Mouse (Mus musculus) forebrain, embryonic 10.5 days (tissue): Measurements from ENCODE around the gene H2al1f. TPM values are rescaled to one million over a fixed set of nuclear protein-coding genes. Genes with fewer than 3 reads are reported as not detected.
"Not testable (repeated sequence)": the region's sequence is repeated elsewhere in the genome, so short reads cannot be mapped to it uniquely, and the experiment has no call there.

Experiments
- DNase-seq: peaks from one replicate; pipeline ENCODE4 v3.0.0-alpha.2; 2017; ENCODE audit warnings: low spot score; ENCODE audit errors: extremely low spot score
- H3K27ac ChIP-seq: fragments of 300-500 bp; sonication (generic); 2 replicates; pipeline ENCODE4 v1.5.1; 2016; ENCODE audit warnings: mild to moderate bottlenecking
- H3K27me3 ChIP-seq: fragments of 300-500 bp; sonication (generic); 2 replicates; pipeline ENCODE4 v1.6.1; 2016; ENCODE audit warnings: mild to moderate bottlenecking; ENCODE audit not compliant: poor library complexity, severe bottlenecking
- H3K36me3 ChIP-seq: fragments of 300-500 bp; sonication (generic); replicated peaks from 2 replicates; pipeline ENCODE4 v1.6.1; 2016; ENCODE audit warnings: mild to moderate bottlenecking, moderate library complexity
- H3K4me1 ChIP-seq: fragments of 300-500 bp; sonication (generic); 2 replicates; pipeline ENCODE4 v1.6.1; 2016
- H3K4me3 ChIP-seq: fragments of 300-500 bp; sonication (generic); 2 replicates; pipeline ENCODE4 v1.5.1; 2016; ENCODE audit warnings: mild to moderate bottlenecking, moderate library complexity
- H3K9me3 ChIP-seq: fragments of 300-500 bp; sonication (generic); 2 replicates; pipeline ENCODE4 v1.6.1; 2016; ENCODE audit warnings: mild to moderate bottlenecking, moderate library complexity
- WGBS: fragments of 180-500 bp; shearing (Covaris S2); methylation state at CpG from one replicate; pipeline ENCODE4 v1.1.7; 2016; 5-methylcytosine and 5-hydroxymethylcytosine counted together
- polyA plus RNA-seq: library from polyadenylated mRNA; unstranded; fragments of >200 nt; fragmentation: Nextera tagmentation; extraction: Ambion mirVana; gene quantifications from 2 replicates; pipeline ENCODE4 v1.2.1, GENCODE M21; 2016

Gene H2al1f
- not detected in 2 replicates for polyA plus RNA-seq

DNA sequence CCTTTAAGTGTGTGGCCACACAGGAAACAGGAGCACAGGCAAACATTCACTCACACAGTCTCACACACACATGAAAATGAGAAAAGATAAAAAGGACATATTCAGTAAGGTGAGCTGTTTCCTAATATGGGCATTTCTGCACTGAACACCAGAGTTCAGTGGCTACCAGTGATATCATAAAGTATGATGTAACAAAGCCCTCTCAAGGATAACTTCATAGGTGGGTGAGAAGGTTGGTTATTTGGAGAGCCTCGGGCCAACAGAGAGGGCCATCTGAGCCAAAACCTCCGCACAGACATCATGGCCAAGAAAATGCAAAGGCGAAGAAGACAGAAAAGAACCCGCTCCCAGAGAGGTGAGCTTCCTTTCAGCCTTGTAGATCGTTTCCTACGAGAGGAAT, at the start of gene H2al1f:
Gene H2al1f (plus strand): TSS at position 301 of the 400 bp plus-strand sequence.
- H3K4me1 ChIP-seq, DNase-seq, H3K4me3 ChIP-seq, H3K9me3 ChIP-seq, H3K27me3 ChIP-seq, H3K27ac ChIP-seq, H3K36me3 ChIP-seq: not testable (repeated sequence)
- WGBS = no CpG with 5 or more reads among the region's 6 CpGs

- Histone ChIP-seq H3K4me1 (no peaks in the 10 kb centered on the region), H3K27me3 (peaks cover 84% of the 10 kb centered on the region), H3K27ac (no peak overlapping the region), H3K9me3 (no peaks in the 10 kb centered on the region), H3K4me3 (no peak overlapping the region), H3K36me3 (no peaks in the 10 kb centered on the region)
- WGBS = 72% methylated on average over 7 of the region's 7 CpGs
- no peak for DNase-seq
Observed at GRCm38 (mm10) chrX:11267791-11268190, 47.2 kb upstream of the H2al1f start.

- H3K27me3 ChIP-seq = peaks cover 89% of the 10 kb centered on the region
- no peak overlapping the region for H3K27ac ChIP-seq
- no peak overlapping the region for H3K4me3 ChIP-seq
- no peaks in the 10 kb centered on the region for H3K9me3 ChIP-seq
- DNase-seq = no peak
- no peaks in the 10 kb centered on the region for H3K36me3 ChIP-seq
- no peaks in the 10 kb centered on the region for H3K4me1 ChIP-seq
- 84% methylated on average over 3 of the region's 3 CpGs for WGBS
Observed at GRCm38 (mm10) chrX:11269074-11269473, 45.9 kb upstream of the H2al1f start.

GRCm38 (mm10) chrX:11273190-11273589, 41.8 kb upstream of the H2al1f start:
- DNase-seq = no peak
- H3K27ac ChIP-seq = no peak overlapping the region
- no peaks in the 10 kb centered on the region for H3K9me3 ChIP-seq
- H3K27me3 ChIP-seq = peaks cover 76% of the 10 kb centered on the region
- WGBS = 83% methylated on average over 3 of the region's 3 CpGs
- no peaks in the 10 kb centered on the region for H3K36me3 ChIP-seq
- no peaks in the 10 kb centered on the region for H3K4me1 ChIP-seq
- H3K4me3 ChIP-seq = no peak overlapping the region

GRCm38 (mm10) chrX:11277083-11277482, 37.9 kb upstream of the H2al1f start:
- Histone ChIP-seq H3K36me3 (no peaks in the 10 kb centered on the region), H3K9me3 (no peaks in the 10 kb centered on the region), H3K4me3 (no peak overlapping the region), H3K4me1 (no peaks in the 10 kb centered on the region), H3K27me3 (peaks cover 71% of the 10 kb centered on the region), H3K27ac (no peak overlapping the region)
- no peak for DNase-seq
- WGBS = 82% methylated on average over 6 of the region's 6 CpGs

DNA sequence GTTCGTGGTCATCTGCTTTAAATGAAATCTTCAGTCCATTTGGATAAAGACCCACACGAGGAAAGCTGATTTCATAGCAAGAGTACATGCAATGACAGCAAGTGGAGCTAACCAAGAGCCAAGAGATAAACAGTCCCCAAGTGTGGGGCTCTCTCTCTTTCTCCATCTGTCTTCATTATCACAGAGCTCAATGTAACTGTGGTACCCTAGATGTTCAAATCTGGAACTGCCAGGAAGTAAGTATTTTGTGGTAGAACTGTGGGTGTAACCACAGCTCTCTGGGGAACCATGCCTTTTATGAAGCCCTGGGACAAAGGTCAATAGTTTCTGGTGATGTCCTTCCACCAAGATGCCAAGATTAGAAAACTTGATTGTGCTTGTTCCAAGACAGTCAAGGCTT, 34.2 kb upstream of the H2al1f start:
- Histone ChIP-seq H3K4me1 (no peaks in the 10 kb centered on the region), H3K9me3 (peaks cover 3% of the 10 kb centered on the region; the same call in 1 of the 2 replicates), H3K36me3 (no peaks in the 10 kb centered on the region), H3K27me3 (peaks cover 54% of the 10 kb centered on the region), H3K4me3 (no peak overlapping the region), H3K27ac (no peak overlapping the region)
- DNase-seq = no peak
- 80% methylated on average over 2 of the region's 2 CpGs for WGBS

- 89% methylated on average over 14 of the region's 14 CpGs for WGBS
- H3K36me3 ChIP-seq = no peaks in the 10 kb centered on the region
- no peak overlapping the region for H3K27ac ChIP-seq
- no peaks in the 10 kb centered on the region for H3K4me1 ChIP-seq
- H3K9me3 ChIP-seq = peaks cover 3% of the 10 kb centered on the region; the same call in 1 of the 2 replicates
- peaks cover 70% of the 10 kb centered on the region for H3K27me3 ChIP-seq
- no peak overlapping the region for H3K4me3 ChIP-seq
- DNase-seq = no peak
Observed at GRCm38 (mm10) chrX:11288306-11288882, 26.6 kb upstream of the H2al1f start.

GRCm38 (mm10) chrX:11289244-11289643, 25.7 kb upstream of the H2al1f start:
- no peaks in the 10 kb centered on the region for H3K36me3 ChIP-seq
- no peaks in the 10 kb centered on the region for H3K9me3 ChIP-seq
- 44% methylated on average over 4 of the region's 4 CpGs for WGBS
- no peaks in the 10 kb centered on the region for H3K4me1 ChIP-seq
- H3K27me3 ChIP-seq = peaks cover 76% of the 10 kb centered on the region
- no peak overlapping the region for H3K4me3 ChIP-seq
- H3K27ac ChIP-seq = no peak overlapping the region
- DNase-seq = no peak

DNA sequence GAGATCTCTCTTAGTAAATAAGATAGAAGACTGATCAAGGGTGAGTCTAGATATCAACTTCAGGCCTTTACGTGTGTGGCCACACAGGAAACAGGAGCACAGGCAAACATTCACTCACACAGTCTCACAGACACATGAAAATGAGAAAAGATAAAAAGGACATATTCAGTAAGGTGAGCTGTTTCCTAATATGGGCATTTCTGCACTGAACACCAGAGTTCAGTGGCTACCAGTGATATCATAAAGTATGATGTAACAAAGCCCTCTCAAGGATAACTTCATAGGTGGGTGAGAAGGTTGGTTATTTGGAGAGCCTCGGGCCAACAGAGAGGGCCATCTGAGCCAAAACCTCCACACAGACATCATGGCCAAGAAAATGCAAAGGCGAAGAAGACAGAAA, 16.0 kb upstream of the H2al1f start, which contains the start of gene H2al1a:
Gene H2al1a (plus strand): TSS at position 301 of the 400 bp plus-strand sequence.
- DNase-seq, H3K4me3 ChIP-seq: not testable (repeated sequence)
- no CpG with 5 or more reads among the region's 3 CpGs for WGBS

GRCm38 (mm10) chrX:11302132-11302531, 12.8 kb upstream of the H2al1f start, which contains the start of gene H2al1b:
H2al1b (plus strand) TSS chrX:11302432.
- H3K9me3 ChIP-seq, DNase-seq, H3K27me3 ChIP-seq, H3K27ac ChIP-seq, H3K4me1 ChIP-seq, H3K4me3 ChIP-seq, H3K36me3 ChIP-seq: not testable (repeated sequence)
- WGBS = 93% methylated on average over 1 of the region's 3 CpGs

More for the DNA sequence above, 16.0 kb upstream of the H2al1f start, which contains the start of gene H2al1a:
- not testable (repeated sequence) for H3K4me1 ChIP-seq, H3K9me3 ChIP-seq, H3K36me3 ChIP-seq, H3K27ac ChIP-seq
- peaks cover 32% of the 10 kb centered on the region for H3K27me3 ChIP-seq

DNA sequence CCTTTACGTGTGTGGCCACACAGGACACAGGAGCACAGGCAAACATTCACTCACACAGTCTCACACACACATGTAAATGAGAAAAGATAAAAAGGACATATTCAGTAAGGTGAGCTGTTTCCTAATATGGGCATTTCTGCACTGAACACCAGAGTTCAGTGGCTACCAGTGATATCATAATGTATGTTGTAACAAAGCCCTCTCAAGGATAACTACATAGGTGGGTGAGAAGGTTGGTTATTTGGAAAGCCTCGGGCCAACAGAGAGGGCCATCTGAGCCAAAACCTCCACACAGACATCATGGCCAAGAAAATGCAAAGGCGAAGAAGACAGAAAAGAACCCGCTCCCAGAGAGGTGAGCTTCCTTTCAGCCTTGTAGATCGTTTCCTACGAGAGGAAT, 9.6 kb upstream of the H2al1f start, which contains the start of gene H2al1c:
Gene H2al1c (plus strand): TSS at position 301 of the 400 bp plus-strand sequence.
- not testable (repeated sequence) for H3K4me1 ChIP-seq, H3K36me3 ChIP-seq, DNase-seq, H3K27me3 ChIP-seq, H3K9me3 ChIP-seq, H3K27ac ChIP-seq, H3K4me3 ChIP-seq
- 88% methylated on average over 1 of the region's 6 CpGs for WGBS

DNA sequence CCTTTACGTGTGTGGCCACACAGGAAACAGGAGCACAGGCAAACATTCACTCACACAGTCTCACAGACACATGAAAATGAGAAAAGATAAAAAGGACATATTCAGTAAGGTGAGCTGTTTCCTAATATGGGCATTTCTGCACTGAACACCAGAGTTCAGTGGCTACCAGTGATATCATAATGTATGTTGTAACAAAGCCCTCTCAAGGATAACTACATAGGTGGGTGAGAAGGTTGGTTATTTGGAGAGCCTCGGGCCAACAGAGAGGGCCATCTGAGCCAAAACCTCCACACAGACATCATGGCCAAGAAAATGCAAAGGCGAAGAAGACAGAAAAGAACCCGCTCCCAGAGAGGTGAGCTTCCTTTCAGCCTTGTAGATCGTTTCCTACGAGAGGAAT, 6.4 kb upstream of the H2al1f start, which contains the start of gene H2al1d:
Gene H2al1d (plus strand): TSS at position 301 of the 400 bp plus-strand sequence.
- not testable (repeated sequence) for H3K36me3 ChIP-seq, H3K4me3 ChIP-seq, H3K27ac ChIP-seq, H3K9me3 ChIP-seq, DNase-seq, H3K4me1 ChIP-seq, H3K27me3 ChIP-seq
- WGBS = no CpG with 5 or more reads among the region's 6 CpGs

DNA sequence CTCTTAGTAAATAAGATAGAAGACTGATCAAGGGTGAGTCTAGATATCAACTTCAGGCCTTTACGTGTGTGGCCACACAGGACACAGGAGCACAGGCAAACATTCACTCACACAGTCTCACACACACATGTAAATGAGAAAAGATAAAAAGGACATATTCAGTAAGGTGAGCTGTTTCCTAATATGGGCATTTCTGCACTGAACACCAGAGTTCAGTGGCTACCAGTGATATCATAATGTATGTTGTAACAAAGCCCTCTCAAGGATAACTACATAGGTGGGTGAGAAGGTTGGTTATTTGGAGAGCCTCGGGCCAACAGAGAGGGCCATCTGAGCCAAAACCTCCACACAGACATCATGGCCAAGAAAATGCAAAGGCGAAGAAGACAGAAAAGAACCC, 3.3 kb upstream of the H2al1f start, which contains the start of gene H2al1e:
Gene H2al1e (plus strand): TSS at position 301 of the 400 bp plus-strand sequence.
- H3K4me3 ChIP-seq, H3K9me3 ChIP-seq, DNase-seq, H3K27me3 ChIP-seq, H3K27ac ChIP-seq, H3K4me1 ChIP-seq, H3K36me3 ChIP-seq: not testable (repeated sequence)
- WGBS = no CpG with 5 or more reads among the region's 3 CpGs
